Mouse (Mus musculus) E14TG2a.4 (cell line): ENCODE results near the gene Klhl32.

Experiments used
- CTCF ChIP-seq: conservative IDR thresholded peaks from 2 replicates; pipeline ENCODE4 v1.5.1; 2014; ENCODE audit warnings: low read length
- POU5F1 ChIP-seq: IDR thresholded peaks from 2 replicates; pipeline ENCODE4 v1.6.1; 2014; ENCODE audit warnings: low read length, borderline replicate concordance

GRCm38 (mm10) chr4:24796229-24796628, 54.7 kb downstream of the Klhl32 start:
- TF ChIP-seq CTCF (no peak), POU5F1 (no peak)
